Mouse (Mus musculus) kidney, adult 2 months (tissue): ENCODE results near the gene Olfr31.

Experiments used
- CTCF ChIP-seq: fragments of 200-500 bp; conservative IDR thresholded peaks from 2 replicates; pipeline ENCODE4 v1.5.1; 2011; ENCODE audit warnings: low read depth, mild to moderate bottlenecking, control low read depth, low read length, moderate library complexity, mixed read lengths; ENCODE audit not compliant: insufficient read depth, insufficient read length
- POLR2A ChIP-seq: fragments of 200-500 bp; IDR thresholded peaks from one replicate; pipeline ENCODE4 v1.6.1; 2011; ENCODE audit warnings: low read depth, low read length, control low read depth

- no peak for TF ChIP-seq POLR2A
- no peak for TF ChIP-seq CTCF
These were observed 28.5 kb downstream of the Olfr31 start for GRCm38 (mm10) chr14:14351148-14351455.
